Mouse (Mus musculus) monocyte, adult 59 days (primary cell): ENCODE results near the gene Gpr34. TPM values are rescaled to one million over a fixed set of nuclear protein-coding genes. Genes with fewer than 3 reads are reported as not detected.

ENCODE experiments used
- total RNA-seq, 2 experiments: library from RNA; stranded (reverse); gene quantifications; one replicate each; pipeline ENCODE4 v1.2.4; 2023

Gpr34 gene
- 10 to 100 TPM; 11.8 to 13.2 TPM for total RNA-seq

GRCm38 (mm10) chrX:13631599-13632283 lies at the start of gene Gpr34:
Gpr34 (plus strand) TSS chrX:13632089.

GRCm38 (mm10) chrX:13661063-13661462 lies 29.2 kb downstream of the Gpr34 start, which contains the start of gene Gpr82:
Gpr82 (plus strand) TSS chrX:13661363.

Other genes starting within 250 kb of the Gpr34 start
- under 1 TPM; 0.36 to 0.73 TPM for gene Nyx, start 166.0 kb upstream of the Gpr34 start, total RNA-seq
- under 1 TPM; 0.18 to 0.39 TPM for gene Gpr82, start 29.3 kb downstream of the Gpr34 start, total RNA-seq
- gene Cask, start 219.3 kb downstream of the Gpr34 start, total RNA-seq: 10 to 100 TPM; 55.7 to 60.4 TPM